Mouse (Mus musculus) CH12.LX (cell line): Measurements from ENCODE around the gene Rtcb.

Experiments used
- JUND ChIP-seq: conservative IDR thresholded peaks from 2 replicates; pipeline ENCODE4 v1.6.1; 2011; ENCODE audit warnings: low read depth, low read length, improper control_type of control experiment
- MAX ChIP-seq: IDR thresholded peaks from 2 replicates; pipeline ENCODE4 v1.6.1; 2011; ENCODE audit warnings: low read length, improper control_type of control experiment
- PAX5 ChIP-seq: IDR thresholded peaks from 2 replicates; pipeline ENCODE4 v1.6.1; 2012; ENCODE audit warnings: low read length, inconsistent platforms, mixed read lengths
- SIN3A ChIP-seq: IDR thresholded peaks from 2 replicates; pipeline ENCODE4 v1.6.1; 2012; ENCODE audit warnings: low read length, improper control_type of control experiment, inconsistent platforms
- ZC3H11A ChIP-seq: IDR thresholded peaks from 2 replicates; pipeline ENCODE4 v1.6.1; 2012; ENCODE audit warnings: low read depth, mild to moderate bottlenecking, inconsistent platforms, low read length, improper control_type of control experiment

- TF ChIP-seq MAX (peak; percentile 66; the same call in 1 of the 2 replicates), JUND (no peak), PAX5 (no peak), ZC3H11A (no peak), SIN3A (no peak)
These were observed at the start of gene Rtcb for GRCm38 (mm10) chr10:85957464-85957950.
